Mouse (Mus musculus): ENCODE results near the gene Gabarapl2. TPM values are rescaled to one million over a fixed set of nuclear protein-coding genes. Genes with fewer than 3 reads are reported as not detected.

The Gabarapl2 gene
- total and polyA plus RNA-seq, 3 experiments: 52.2 to 131 (median 129) TPM

DNA sequence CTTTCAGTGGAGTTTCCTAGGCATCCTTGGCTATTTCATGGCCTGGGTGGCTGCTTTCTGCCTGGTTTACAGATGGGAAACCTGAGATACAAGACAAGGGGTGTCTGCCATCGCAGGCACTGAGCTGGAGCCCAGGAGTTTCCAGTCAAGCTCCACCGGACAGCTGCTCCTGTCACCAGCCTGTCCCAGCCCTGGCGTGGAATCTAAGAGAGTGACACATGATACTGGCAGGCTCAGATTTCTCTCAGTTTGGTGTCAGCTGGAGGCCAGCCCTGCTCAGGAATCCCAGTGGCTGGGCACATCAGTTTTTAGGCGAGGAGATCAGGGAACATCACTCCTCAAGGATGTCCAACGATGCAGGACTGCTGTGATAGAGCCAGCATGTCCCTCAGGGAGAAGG lies 38.4 kb upstream of the Gabarapl2 start:
- 28% methylated on average over 5 of the region's 5 CpGs for WGBS
- intact Hi-C loops (cut with DNase I): no loop called here
- Histone ChIP-seq H3K27me3 (ENCODE audit: control insufficient read depth, insufficient read depth, low read length) (no peaks in the 10 kb centered on the region), H3K36me3 (ENCODE audit: control insufficient read depth, insufficient read depth, low read length) (no peaks in the 10 kb centered on the region), H3K4me3 (no peak overlapping the region), H3K27ac (no peak overlapping the region), H3K79me2 (replicated peaks; ENCODE audit: control insufficient read depth, insufficient read depth, low read length) (no peaks in the 10 kb centered on the region), H3K4me1 (ENCODE audit: control insufficient read depth, insufficient read depth, low read length) (no peaks in the 10 kb centered on the region), H3K9ac (ENCODE audit: low read depth, low read length) (no peak overlapping the region)
- peak in 1 of 2 experiments; percentile 46 for DNase-seq
- TF ChIP-seq POLR2A (IDR thresholded peaks at IDR 0.05; ENCODE audit: insufficient read depth, low read depth, low read length) (no peak), CTCF (IDR thresholded peaks at IDR 0.05) (no peak), EP300 (IDR thresholded peaks at IDR 0.05; ENCODE audit: insufficient read depth, low read depth, low read length) (no peak)

DNA sequence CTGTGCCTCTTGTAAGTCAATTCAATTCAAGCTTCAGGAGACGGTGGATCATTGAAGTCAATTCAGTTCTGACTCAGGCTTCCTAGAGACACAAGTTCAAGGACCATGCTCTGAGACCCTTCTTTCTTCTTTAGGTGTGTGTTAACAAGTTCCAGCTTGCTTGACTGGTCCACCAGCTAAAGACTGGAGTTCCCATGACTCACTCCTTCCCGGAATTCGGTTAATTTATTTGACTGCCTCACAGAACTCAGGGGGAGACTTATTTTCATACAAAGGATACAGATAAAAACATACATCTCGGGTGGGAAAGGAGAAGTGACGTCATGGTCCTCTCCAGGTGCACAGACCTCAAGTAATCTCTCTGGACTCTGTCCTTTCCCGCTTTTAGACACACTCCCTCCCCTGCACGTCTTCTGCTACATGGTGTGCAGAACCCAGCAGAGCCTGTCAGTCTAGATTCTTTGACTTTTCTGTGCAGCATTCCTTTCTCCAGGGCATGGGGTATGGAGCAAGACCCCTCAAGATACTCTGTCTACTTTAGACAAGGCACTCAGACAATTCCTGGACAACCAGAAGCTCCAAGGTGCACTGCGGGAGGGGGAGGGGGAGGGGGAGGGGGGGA lies 34.9 kb upstream of the Gabarapl2 start:
- WGBS: 42% methylated on average over 7 of the region's 8 CpGs
- intact Hi-C loops (cut with DNase I): no loop called here
- Histone ChIP-seq H3K4me3 (no peak overlapping the region), H3K9ac (ENCODE audit: low read depth, low read length) (no peak overlapping the region), H3K36me3 (ENCODE audit: control insufficient read depth, insufficient read depth, low read length) (no peaks in the 10 kb centered on the region), H3K4me1 (ENCODE audit: control insufficient read depth, insufficient read depth, low read length) (no peaks in the 10 kb centered on the region), H3K27ac (no peak overlapping the region), H3K27me3 (ENCODE audit: control insufficient read depth, insufficient read depth, low read length) (peaks cover 5% of the 10 kb centered on the region), H3K79me2 (replicated peaks; ENCODE audit: control insufficient read depth, insufficient read depth, low read length) (no peaks in the 10 kb centered on the region)
- DNase-seq: no peak
- TF ChIP-seq CTCF (IDR thresholded peaks at IDR 0.05) (no peak), POLR2A (IDR thresholded peaks at IDR 0.05; ENCODE audit: insufficient read depth, low read depth, low read length) (no peak), EP300 (IDR thresholded peaks at IDR 0.05; ENCODE audit: insufficient read depth, low read depth, low read length) (no peak)

DNA sequence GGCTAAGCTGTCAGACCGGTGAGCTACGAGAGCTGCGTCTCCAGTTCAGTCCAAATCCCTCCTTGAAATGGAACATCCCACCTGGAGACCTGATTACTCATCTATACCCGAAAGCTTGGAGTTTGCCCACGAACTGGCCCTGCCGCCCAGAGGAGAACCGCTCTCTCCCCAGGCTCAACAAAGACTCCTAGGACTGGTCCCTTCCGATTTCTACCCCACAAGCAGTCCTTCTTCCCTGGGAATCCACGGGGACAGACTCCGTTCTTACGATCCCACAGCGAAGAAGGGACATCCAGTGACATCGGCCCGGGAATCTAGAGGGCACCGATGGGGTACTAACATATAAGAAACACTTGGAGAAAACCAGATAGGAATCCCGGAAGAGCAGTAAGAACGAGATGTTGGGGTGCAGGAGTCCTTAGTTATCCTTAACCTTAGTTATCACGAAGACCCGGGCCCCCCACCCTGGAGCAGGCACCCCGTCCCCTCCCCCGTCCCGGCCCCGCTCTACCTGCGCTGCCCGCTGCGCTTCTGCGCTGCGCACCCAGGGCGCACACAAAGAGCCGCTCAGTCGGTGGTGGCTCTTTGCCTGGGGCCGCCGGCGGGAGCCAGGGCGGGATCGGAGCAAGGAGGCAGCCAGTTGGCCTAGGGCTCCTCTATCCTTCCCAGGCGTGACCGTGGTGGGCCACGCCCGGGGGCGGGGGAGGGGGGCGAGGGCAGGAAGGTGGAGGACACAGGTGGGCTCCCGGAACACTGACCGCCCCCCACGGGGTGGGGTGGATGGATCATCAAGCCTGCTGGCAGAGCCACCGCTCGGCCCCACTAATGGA lies 30.7 kb upstream of the Gabarapl2 start, which contains the start of gene Chst5:
Gene Chst5, minus strand, starts transcription at position 827 of the 830 bp plus-strand sequence.
- no peak for TF ChIP-seq EP300 (IDR thresholded peaks at IDR 0.05; ENCODE audit: insufficient read depth, low read depth, low read length)
- DNase-seq: no peak
- no peak within 1 kb of the TSS for H3K9ac ChIP-seq (ENCODE audit: low read depth, low read length)

DNA sequence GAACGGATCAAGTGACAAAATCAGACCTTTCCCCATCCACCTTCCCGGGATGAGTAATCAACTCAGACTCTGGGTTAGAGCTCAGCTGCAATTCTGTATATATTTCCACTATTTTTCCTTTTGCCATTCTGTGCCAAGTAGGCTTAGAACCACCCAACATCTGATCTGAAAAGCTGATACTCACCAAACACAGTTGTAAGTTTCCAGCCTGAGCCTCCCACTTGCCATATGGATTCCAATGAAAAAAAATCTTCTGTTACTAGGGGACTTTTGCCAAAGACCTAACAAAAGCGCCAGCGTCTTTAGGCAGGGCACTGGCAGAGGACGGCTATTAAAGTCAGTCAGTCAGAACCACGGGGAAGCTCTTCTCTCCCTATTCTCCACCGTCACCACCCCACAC lies 28.9 kb upstream of the Gabarapl2 start:
- Histone ChIP-seq H3K27ac (no peak overlapping the region), H3K4me3 (no peak overlapping the region), H3K27me3 (ENCODE audit: control insufficient read depth, insufficient read depth, low read length) (peaks cover 6% of the 10 kb centered on the region), H3K36me3 (ENCODE audit: control insufficient read depth, insufficient read depth, low read length) (no peaks in the 10 kb centered on the region), H3K79me2 (replicated peaks; ENCODE audit: control insufficient read depth, insufficient read depth, low read length) (no peaks in the 10 kb centered on the region), H3K4me1 (ENCODE audit: control insufficient read depth, insufficient read depth, low read length) (no peaks in the 10 kb centered on the region), H3K9ac (ENCODE audit: low read depth, low read length) (no peak overlapping the region)
- WGBS: 63% methylated on average over 7 of the region's 7 CpGs
- intact Hi-C loops (cut with DNase I): no loop called here
- DNase-seq: no peak
- TF ChIP-seq CTCF (IDR thresholded peaks at IDR 0.05): no peak

More for the DNA sequence above, 30.7 kb upstream of the Gabarapl2 start, which contains the start of gene Chst5:
- Histone ChIP-seq H3K4me3 (no peak within 1 kb of the TSS), H3K79me2 (replicated peaks; ENCODE audit: control insufficient read depth, insufficient read depth, low read length) (no peaks in the 10 kb centered on the region), H3K4me1 (ENCODE audit: control insufficient read depth, insufficient read depth, low read length) (no peaks in the 10 kb centered on the region), H3K27me3 (ENCODE audit: control insufficient read depth, insufficient read depth, low read length) (peaks cover 6% of the 10 kb centered on the region), H3K36me3 (ENCODE audit: control insufficient read depth, insufficient read depth, low read length) (no peaks in the 10 kb centered on the region), H3K27ac (no peak within 1 kb of the TSS)
- intact Hi-C loops (cut with DNase I): no loop called here
- WGBS: 9% methylated on average over 47 of the region's 47 CpGs

DNA sequence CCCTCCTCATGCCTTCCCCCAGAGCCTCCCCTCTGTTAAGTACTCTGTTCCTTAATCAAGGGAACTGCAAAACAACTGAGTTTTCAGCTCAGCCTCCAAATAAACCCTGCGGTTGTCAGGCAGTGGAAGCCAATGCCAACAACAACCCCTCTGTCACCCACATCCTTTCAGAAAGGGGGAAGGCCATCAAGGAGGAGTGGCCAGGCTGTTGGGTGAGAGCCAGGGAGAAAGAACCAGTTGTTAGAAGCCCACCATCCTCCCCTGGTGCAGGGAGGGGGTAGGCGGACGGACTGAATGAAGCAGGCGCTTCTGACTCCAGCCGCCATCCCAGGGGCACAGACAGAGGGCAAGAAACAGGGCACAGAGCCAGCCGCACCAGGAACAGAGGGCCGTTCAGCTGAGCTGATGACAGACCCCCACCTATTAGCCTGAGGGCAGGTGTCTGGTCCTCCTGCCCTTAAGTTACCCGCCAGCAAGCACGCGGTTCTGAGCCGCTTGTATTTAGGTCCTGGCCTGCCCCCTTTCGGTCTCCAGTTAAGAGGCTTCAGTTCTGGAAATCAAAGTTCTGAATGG lies 27.6 kb upstream of the Gabarapl2 start:
- intact Hi-C loops (cut with DNase I): no loop called here
- Histone ChIP-seq H3K27me3 (ENCODE audit: control insufficient read depth, insufficient read depth, low read length) (peaks cover 6% of the 10 kb centered on the region), H3K4me3 (no peak overlapping the region), H3K4me1 (ENCODE audit: control insufficient read depth, insufficient read depth, low read length) (no peaks in the 10 kb centered on the region), H3K79me2 (replicated peaks; ENCODE audit: control insufficient read depth, insufficient read depth, low read length) (no peaks in the 10 kb centered on the region), H3K27ac (no peak overlapping the region), H3K36me3 (ENCODE audit: control insufficient read depth, insufficient read depth, low read length) (no peaks in the 10 kb centered on the region), H3K9ac (ENCODE audit: low read depth, low read length) (no peak overlapping the region)
- no peak for DNase-seq
- no peak for TF ChIP-seq EP300 (IDR thresholded peaks at IDR 0.05; ENCODE audit: insufficient read depth, low read depth, low read length)
- peak; percentile 46 for TF ChIP-seq CTCF (IDR thresholded peaks at IDR 0.05)
- WGBS: 57% methylated on average over 12 of the region's 12 CpGs

DNA sequence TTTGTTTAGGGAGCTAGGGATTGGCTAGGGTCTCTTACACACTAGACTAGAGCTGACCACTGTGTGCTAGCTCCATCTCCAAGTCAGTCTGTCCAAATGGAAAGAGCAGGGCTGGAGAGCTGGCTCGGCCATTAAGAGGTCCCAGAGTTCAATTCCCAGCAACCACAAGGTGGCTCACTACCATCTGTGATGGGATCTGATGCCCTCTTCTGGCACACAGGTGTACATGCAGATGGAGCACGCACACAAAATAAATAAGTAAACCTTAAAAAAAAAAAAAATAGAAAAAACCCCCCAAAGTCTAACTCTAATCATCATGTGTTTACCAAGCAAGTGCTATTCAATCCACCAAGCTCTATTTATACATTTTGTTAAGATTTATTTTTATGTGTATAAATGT lies 20.8 kb upstream of the Gabarapl2 start:
- Histone ChIP-seq H3K27me3 (ENCODE audit: control insufficient read depth, insufficient read depth, low read length) (no peaks in the 10 kb centered on the region), H3K9ac (ENCODE audit: low read depth, low read length) (no peak overlapping the region), H3K79me2 (replicated peaks; ENCODE audit: control insufficient read depth, insufficient read depth, low read length) (no peaks in the 10 kb centered on the region), H3K36me3 (ENCODE audit: control insufficient read depth, insufficient read depth, low read length) (no peaks in the 10 kb centered on the region), H3K4me1 (ENCODE audit: control insufficient read depth, insufficient read depth, low read length) (0 out of 2 replicates have a peak, but pooled peaks cover 2% of the 10 kb centered on the region), H3K4me3 (no peak overlapping the region), H3K27ac (no peak overlapping the region)
- TF ChIP-seq POLR2A (IDR thresholded peaks at IDR 0.05; ENCODE audit: insufficient read depth, low read depth, low read length) (no peak), CTCF (IDR thresholded peaks at IDR 0.05) (peak; percentile 35)
- intact Hi-C loops (cut with DNase I): loop anchor here (5.0 kb wide), 1 partner anchor 37 kb away; no protein-coding TSS in a partner anchor
- no peak for DNase-seq
- WGBS: 86% methylated on average over 2 of the region's 2 CpGs

Measured in heart, adult 2 months (tissue).